Mouse (Mus musculus): ENCODE data around the gene Hsd3b1. TPM values are rescaled to one million over a fixed set of nuclear protein-coding genes. Genes with fewer than 3 reads are reported as not detected.
"Not testable (repeated sequence)": the region's sequence is repeated elsewhere in the genome, so short reads cannot be mapped to it uniquely, and the experiment has no call there.

The Hsd3b1 gene
- polyA plus RNA-seq, 1 experiment from 2014 or later, result not detected

DNA sequence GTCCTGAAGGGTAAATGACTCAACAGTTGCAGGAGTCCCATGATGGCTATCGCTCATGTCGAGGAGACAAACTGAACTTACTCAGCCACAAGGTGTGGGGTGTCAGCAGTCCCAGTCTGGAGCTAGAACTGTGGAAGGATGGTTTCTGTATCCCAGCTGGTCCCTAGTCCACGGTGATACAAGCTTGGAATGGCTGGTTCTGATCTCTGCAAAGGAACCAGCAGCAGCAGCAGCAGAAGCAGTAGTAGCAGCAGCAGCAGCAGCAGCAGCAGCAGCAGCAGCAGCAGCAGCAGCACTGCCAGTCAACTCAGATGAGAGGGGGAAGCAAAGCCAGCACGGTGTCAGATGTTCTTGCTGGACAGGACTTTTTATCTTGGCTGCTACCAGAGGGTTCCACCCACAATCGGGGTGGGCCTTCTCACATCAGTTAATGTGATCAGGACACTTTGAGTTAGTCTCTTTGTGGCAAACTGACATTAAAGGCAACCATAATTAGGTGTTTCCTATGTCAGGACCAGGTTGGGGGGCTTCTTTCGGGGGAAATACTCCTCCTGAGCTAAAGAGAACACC lies 45.4 kb downstream of the Hsd3b1 start, which contains the start of gene Hsd3b6:
Gene Hsd3b6, minus strand, starts transcription at position 343 of the 570 bp plus-strand sequence.
- no peak within 1 kb of the TSS for H3K4me3 ChIP-seq (ENCODE audit: low read length)
- no peaks in the 10 kb centered on the region for H3K36me3 ChIP-seq (ENCODE audit: control insufficient read depth, insufficient read depth, low read length)
- no peaks in the 10 kb centered on the region for H3K4me1 ChIP-seq (ENCODE audit: control insufficient read depth, insufficient read depth, low read length)
- no peaks in the 10 kb centered on the region for H3K9me3 ChIP-seq (ENCODE audit: control insufficient read depth, low read length)
- no peak within 1 kb of the TSS for H3K9ac ChIP-seq (ENCODE audit: low read depth, low read length)
- no peak within 1 kb of the TSS for H3K27ac ChIP-seq (ENCODE audit: low read depth, low read length)
- 64% methylated on average over 6 of the region's 6 CpGs for WGBS
- no peak for ATAC-seq (ENCODE audit: low FRiP score, low TSS enrichment)
- no peaks in the 10 kb centered on the region for H3K27me3 ChIP-seq (ENCODE audit: control insufficient read depth, insufficient read depth, low read length)
- no peak within 1 kb of the TSS for H3K4me2 ChIP-seq (replicated peaks; ENCODE audit: low read depth, low read length)

DNA sequence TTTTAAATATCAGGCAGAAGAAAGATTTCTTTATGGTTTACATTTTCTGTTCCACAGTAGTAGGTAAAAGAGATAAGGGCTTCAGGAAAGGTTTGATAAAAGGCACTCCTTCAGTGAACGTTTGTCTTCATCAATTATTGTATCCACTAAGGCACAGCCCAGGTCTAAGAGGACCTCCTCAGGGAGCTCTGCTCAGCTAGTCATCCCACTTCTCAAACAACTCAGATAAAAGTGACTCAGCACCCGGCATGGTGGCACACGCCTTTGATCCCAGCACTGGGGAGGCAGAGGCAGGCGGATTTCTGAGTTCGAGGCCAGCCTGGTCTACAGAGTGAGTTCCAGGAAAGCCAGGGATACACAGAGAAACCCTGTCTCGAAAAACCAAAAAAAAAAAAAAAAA lies 46.9 kb downstream of the Hsd3b1 start:
- H3K27ac ChIP-seq (ENCODE audit: low read depth, low read length); H3K4me2 ChIP-seq (replicated peaks; ENCODE audit: low read depth, low read length); H3K27me3 ChIP-seq (ENCODE audit: control insufficient read depth, insufficient read depth, low read length); H3K36me3 ChIP-seq (ENCODE audit: control insufficient read depth, insufficient read depth, low read length); H3K4me1 ChIP-seq (ENCODE audit: control insufficient read depth, insufficient read depth, low read length); H3K9me3 ChIP-seq (ENCODE audit: control insufficient read depth, low read length); H3K9ac ChIP-seq (ENCODE audit: low read depth, low read length); ATAC-seq (ENCODE audit: low FRiP score, low TSS enrichment); H3K4me3 ChIP-seq (ENCODE audit: low read length): not testable (repeated sequence)
- 83% methylated on average over 6 of the region's 6 CpGs for WGBS

DNA sequence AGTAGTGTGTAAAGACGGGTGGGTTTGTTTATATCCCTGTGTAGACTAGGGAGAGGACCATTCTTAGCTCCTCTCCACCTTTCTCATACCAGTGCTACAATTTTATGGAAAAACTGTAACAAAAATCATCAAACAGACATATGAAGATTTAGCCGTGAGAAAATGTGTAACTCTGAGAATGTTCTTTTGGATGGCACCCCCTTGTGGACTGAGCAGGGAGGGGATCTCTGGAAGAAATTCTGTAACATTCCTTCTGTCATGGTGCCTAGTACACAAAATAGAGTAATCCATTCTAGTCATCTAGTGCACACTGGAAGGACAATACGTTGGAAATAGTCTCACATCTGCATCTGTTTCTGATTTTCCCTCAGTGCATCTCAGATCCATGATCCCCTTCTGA lies 54.6 kb downstream of the Hsd3b1 start:
- H3K4me1 ChIP-seq (ENCODE audit: control insufficient read depth, insufficient read depth, low read length); ATAC-seq (ENCODE audit: low FRiP score, low TSS enrichment); H3K4me3 ChIP-seq (ENCODE audit: low read length); H3K36me3 ChIP-seq (ENCODE audit: control insufficient read depth, insufficient read depth, low read length); H3K9me3 ChIP-seq (ENCODE audit: control insufficient read depth, low read length); H3K27ac ChIP-seq (ENCODE audit: low read depth, low read length); H3K27me3 ChIP-seq (ENCODE audit: control insufficient read depth, insufficient read depth, low read length); H3K9ac ChIP-seq (ENCODE audit: low read depth, low read length); H3K4me2 ChIP-seq (replicated peaks; ENCODE audit: low read depth, low read length): not testable (repeated sequence)
- 57% methylated on average over 3 of the region's 3 CpGs for WGBS

Other genes with a start within 250 kb of the Hsd3b1 start
- not detected in 2 replicates for gene Hsd3b5, start 229.5 kb downstream of the Hsd3b1 start, polyA plus RNA-seq (2014; fragmentation: Nextera tagmentation; extraction: Ambion mirVana)
- gene Hsd3b2, start 135.3 kb downstream of the Hsd3b1 start, polyA plus RNA-seq (2014; fragmentation: Nextera tagmentation; extraction: Ambion mirVana), result not detected in 2 replicates
- 0.19 TPM in 1 of 2 replicates, not detected in the other for gene Hsd3b3, start 96.7 kb downstream of the Hsd3b1 start, polyA plus RNA-seq (2014; fragmentation: Nextera tagmentation; extraction: Ambion mirVana)
- gene Hsd3b6, start 45.4 kb downstream of the Hsd3b1 start, polyA plus RNA-seq (2014; fragmentation: Nextera tagmentation; extraction: Ambion mirVana), result 0.77 and 1.6 TPM in 2 replicates
- gene Hao2, start 33.4 kb upstream of the Hsd3b1 start, polyA plus RNA-seq (2014; fragmentation: Nextera tagmentation; extraction: Ambion mirVana), result 8.7 and 13.3 TPM in 2 replicates